Mouse (Mus musculus) heart, embryonic 10.5 days (tissue): ENCODE results near the gene Zfp709. TPM values are rescaled to one million over a fixed set of nuclear protein-coding genes. Genes with fewer than 3 reads are reported as not detected.
"Not testable (repeated sequence)": the region's sequence is repeated elsewhere in the genome, so short reads cannot be mapped to it uniquely, and the experiment has no call there.

Experiments used
- DNase-seq: peaks from one replicate; pipeline ENCODE4 v3.0.0-alpha.2; 2017; ENCODE audit warnings: low spot score
- H3K27ac ChIP-seq: fragments of 300-500 bp; sonication (generic); 2 replicates; pipeline ENCODE4 v1.5.1; 2016; ENCODE audit warnings: mild to moderate bottlenecking
- H3K27me3 ChIP-seq: fragments of 300-500 bp; sonication (generic); 2 replicates; pipeline ENCODE4 v1.6.1; 2016; ENCODE audit warnings: mild to moderate bottlenecking; ENCODE audit not compliant: poor library complexity, insufficient read depth, severe bottlenecking
- H3K36me3 ChIP-seq: fragments of 300-500 bp; sonication (generic); 2 replicates; pipeline ENCODE4 v1.6.1; 2016; ENCODE audit warnings: mild to moderate bottlenecking, moderate library complexity
- H3K4me1 ChIP-seq: fragments of 300-500 bp; sonication (generic); 2 replicates; pipeline ENCODE4 v1.6.1; 2016; ENCODE audit warnings: mild to moderate bottlenecking
- H3K4me3 ChIP-seq: fragments of 300-500 bp; sonication (generic); 2 replicates; pipeline ENCODE4 v1.5.1; 2016; ENCODE audit warnings: mild to moderate bottlenecking, moderate library complexity
- H3K9me3 ChIP-seq: fragments of 300-500 bp; sonication (generic); 2 replicates; pipeline ENCODE4 v1.6.1; 2016; ENCODE audit warnings: mild to moderate bottlenecking, moderate library complexity
- WGBS: fragments of 180-500 bp; shearing (Covaris S2); methylation state at CpG from one replicate; pipeline ENCODE4 v1.1.7; 2016; 5-methylcytosine and 5-hydroxymethylcytosine counted together
- polyA plus RNA-seq: library from polyadenylated mRNA; unstranded; fragments of >200 nt; fragmentation: Nextera tagmentation; extraction: Ambion mirVana; gene quantifications from 2 replicates; pipeline ENCODE4 v1.2.1, GENCODE M21; 2016

Zfp709 gene
- polyA plus RNA-seq, 1 experiment from 2014 or later = 5.1 TPM

GRCm38 (mm10) chr8:71900666-71901065 lies 18.8 kb downstream of the Zfp709 start:
- H3K9me3 ChIP-seq, H3K36me3 ChIP-seq, H3K4me1 ChIP-seq, DNase-seq, H3K27me3 ChIP-seq, H3K27ac ChIP-seq, H3K4me3 ChIP-seq: not testable (repeated sequence)
- WGBS = 35% methylated on average over 11 of the region's 11 CpGs

- H3K27me3 ChIP-seq, H3K36me3 ChIP-seq, H3K4me1 ChIP-seq, H3K4me3 ChIP-seq, H3K27ac ChIP-seq, DNase-seq, H3K9me3 ChIP-seq: not testable (repeated sequence)
- WGBS = 78% methylated on average over 1 of the region's 1 CpGs
Measured at GRCm38 (mm10) chr8:71903084-71903483, 21.3 kb downstream of the Zfp709 start.

GRCm38 (mm10) chr8:71906809-71907208 lies 25.0 kb downstream of the Zfp709 start:
- 97% methylated on average over 1 of the region's 1 CpGs for WGBS
- H3K9me3 ChIP-seq = no peaks in the 10 kb centered on the region; the same call in 1 of the 2 replicates
- no peak overlapping the region for H3K4me3 ChIP-seq
- no peak overlapping the region for H3K27ac ChIP-seq
- H3K36me3 ChIP-seq = no peaks in the 10 kb centered on the region
- H3K27me3 ChIP-seq = no peaks in the 10 kb centered on the region
- no peak for DNase-seq
- H3K4me1 ChIP-seq = no peaks in the 10 kb centered on the region

DNA sequence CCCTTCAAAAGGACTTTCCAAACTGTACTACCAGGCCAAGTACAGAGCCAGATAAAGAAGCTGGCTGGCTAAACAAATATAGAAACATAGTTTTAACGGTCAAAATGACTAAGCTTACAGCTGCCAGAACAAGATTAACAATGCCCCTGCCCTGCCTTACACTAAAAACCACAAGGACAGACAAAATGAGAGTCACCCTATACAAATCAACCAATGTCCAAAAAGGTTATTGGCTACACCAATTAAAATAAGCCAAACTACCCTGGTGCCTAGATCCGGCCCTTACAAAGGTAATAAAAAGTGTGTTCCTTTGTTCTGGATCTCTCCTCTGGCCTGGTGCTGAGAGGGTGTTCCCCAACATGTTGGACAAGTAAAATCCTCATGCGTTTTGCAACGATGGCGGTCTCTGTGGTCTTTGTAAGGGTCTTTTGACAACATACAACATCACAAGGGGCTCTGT lies 26.0 kb downstream of the Zfp709 start:
- Histone ChIP-seq H3K27ac (peak overlapping the region; percentile 99; the same call in 1 of the 2 replicates), H3K4me3 (peak overlapping the region; percentile 90), H3K36me3 (no peaks in the 10 kb centered on the region), H3K9me3 (no peaks in the 10 kb centered on the region; the same call in 1 of the 2 replicates), H3K27me3 (no peaks in the 10 kb centered on the region), H3K4me1 (no peaks in the 10 kb centered on the region)
- WGBS = 96% methylated on average over 5 of the region's 5 CpGs
- no peak for DNase-seq

DNA sequence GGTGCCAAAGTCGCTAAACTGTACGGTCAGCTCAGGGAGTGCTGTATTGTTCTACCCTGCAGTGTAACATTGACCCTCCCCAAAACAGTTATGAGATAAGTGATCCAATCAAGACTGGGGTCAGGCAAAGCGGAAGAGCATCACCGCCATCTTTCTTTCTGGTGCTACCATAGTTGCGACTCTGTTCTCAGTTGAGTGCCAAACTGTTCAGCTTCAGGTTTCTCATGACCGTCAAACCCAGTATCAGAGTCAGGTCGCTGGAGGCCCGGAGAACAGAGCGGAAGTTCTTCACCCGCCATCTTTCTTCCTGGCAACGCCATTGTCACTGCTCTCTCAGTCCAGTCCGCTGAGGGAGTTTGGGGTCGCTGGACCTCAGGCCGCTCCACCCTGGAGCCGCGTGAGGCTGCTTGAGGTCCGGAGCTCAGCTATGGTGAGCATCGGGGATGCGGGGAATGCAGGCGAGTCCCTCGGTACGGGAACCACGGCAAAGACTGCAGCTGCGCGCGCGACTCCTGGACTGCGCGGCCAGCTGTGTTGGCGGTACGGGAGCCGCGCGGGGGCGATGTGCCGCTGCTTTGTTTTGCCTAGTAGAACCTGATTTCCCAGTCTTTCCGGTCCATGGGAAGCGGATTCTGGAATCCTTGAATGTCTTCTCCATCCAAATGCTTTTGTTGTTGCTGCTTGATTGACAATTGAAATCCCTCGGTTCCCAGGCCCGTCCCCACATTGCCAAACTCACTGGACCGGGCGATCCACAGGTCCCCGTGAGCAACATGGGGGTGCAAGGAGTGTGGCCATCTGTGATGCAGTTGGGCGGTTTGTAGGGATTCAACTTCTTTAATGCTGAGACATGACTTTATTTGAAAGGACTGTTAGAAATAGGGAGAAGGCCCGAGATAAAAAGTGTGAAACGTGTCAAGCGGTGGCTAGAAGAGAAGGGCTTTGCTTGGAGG lies 26.8 kb downstream of the Zfp709 start, which contains the start of the genes Zfp882 and Zfp617:
TSS of gene Zfp882 (plus strand) at position 300 of the 953 bp plus-strand sequence.
TSS of gene Zfp617 (plus strand) at position 327 of the 953 bp plus-strand sequence.
- peak within 1 kb of the TSS; percentile 90 for H3K4me3 ChIP-seq
- no peaks in the 10 kb centered on the region for H3K27me3 ChIP-seq
- peak within 1 kb of the TSS; percentile 99 for H3K27ac ChIP-seq
- peaks cover 2% of the 10 kb centered on the region; the same call in 1 of the 2 replicates for H3K36me3 ChIP-seq
- no peaks in the 10 kb centered on the region; the same call in 1 of the 2 replicates for H3K9me3 ChIP-seq
- peak; percentile 93 for DNase-seq
- no peaks in the 10 kb centered on the region for H3K4me1 ChIP-seq
- WGBS = 7% methylated on average over 47 of the region's 47 CpGs

- WGBS = 85% methylated on average over 2 of the region's 2 CpGs
- H3K4me3 ChIP-seq = no peak overlapping the region
- H3K36me3 ChIP-seq = peaks cover 28% of the 10 kb centered on the region
- DNase-seq = no peak
- no peaks in the 10 kb centered on the region for H3K4me1 ChIP-seq
- H3K9me3 ChIP-seq = no peaks in the 10 kb centered on the region; the same call in 1 of the 2 replicates
- H3K27ac ChIP-seq = no peak overlapping the region
- no peaks in the 10 kb centered on the region for H3K27me3 ChIP-seq
Measured at GRCm38 (mm10) chr8:71912286-71912685, 30.5 kb downstream of the Zfp709 start.

GRCm38 (mm10) chr8:71922567-71923401 lies 41.0 kb downstream of the Zfp709 start:
- H3K27me3 ChIP-seq = no peaks in the 10 kb centered on the region
- DNase-seq = peak; percentile 98
- no peaks in the 10 kb centered on the region for H3K9me3 ChIP-seq
- peak overlapping the region; percentile 96 for H3K27ac ChIP-seq
- H3K36me3 ChIP-seq = peaks cover 15% of the 10 kb centered on the region; the same call in 1 of the 2 replicates
- H3K4me3 ChIP-seq = peak overlapping the region; percentile 73
- H3K4me1 ChIP-seq = peaks cover 5% of the 10 kb centered on the region; the same call in 1 of the 2 replicates
- WGBS = under 1% methylated on average over 57 of the region's 57 CpGs

DNA sequence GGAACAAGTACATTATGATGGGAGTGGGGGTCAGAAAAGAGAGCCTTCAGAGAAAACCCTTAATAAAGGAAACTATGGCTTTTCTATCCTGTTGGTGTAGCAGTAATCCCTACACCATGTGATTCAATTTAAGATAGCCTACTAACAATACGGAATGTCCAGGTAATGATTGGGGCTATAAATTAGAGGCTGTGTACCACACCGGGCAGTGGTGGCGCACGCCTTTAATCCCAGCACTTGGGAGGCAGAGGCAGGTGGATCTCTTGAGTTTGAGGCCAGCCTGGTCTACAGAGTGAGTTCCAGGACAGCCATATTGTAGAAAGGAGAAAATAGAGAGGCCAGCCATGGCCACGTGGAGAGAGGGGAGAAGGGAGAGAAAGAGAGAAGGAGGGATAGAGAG lies 44.0 kb downstream of the Zfp709 start:
- 93% methylated on average over 5 of the region's 5 CpGs for WGBS

DNA sequence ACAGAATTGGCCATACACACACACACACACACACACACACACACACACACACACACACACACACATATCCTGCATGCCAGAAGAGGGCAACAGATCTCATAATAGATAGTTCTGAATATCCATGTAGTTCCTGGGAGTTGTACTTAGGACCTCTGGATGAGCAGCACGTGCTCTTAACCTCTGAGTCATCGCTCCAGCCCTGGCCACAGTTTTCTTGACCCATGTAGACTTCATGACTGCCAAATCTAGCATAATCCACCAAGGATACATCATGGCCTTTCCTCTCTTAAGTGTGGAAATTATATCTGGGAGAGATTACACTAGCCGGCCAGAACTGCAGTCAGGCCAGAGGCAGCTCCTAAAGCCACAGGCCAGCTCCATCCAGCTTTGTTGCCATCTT lies 44.7 kb downstream of the Zfp709 start:
- Histone ChIP-seq H3K36me3 (peaks cover 53% of the 10 kb centered on the region), H3K9me3 (no peaks in the 10 kb centered on the region), H3K4me3 (no peak overlapping the region), H3K27me3 (no peaks in the 10 kb centered on the region), H3K4me1 (peaks cover 5% of the 10 kb centered on the region; the same call in 1 of the 2 replicates), H3K27ac (no peak overlapping the region)
- DNase-seq = no peak
- 98% methylated on average over 3 of the region's 3 CpGs for WGBS

More for the DNA sequence above, 44.0 kb downstream of the Zfp709 start:
- peaks cover 45% of the 10 kb centered on the region for H3K36me3 ChIP-seq
- H3K27ac ChIP-seq = no peak overlapping the region
- H3K9me3 ChIP-seq = no peaks in the 10 kb centered on the region
- H3K4me3 ChIP-seq = no peak overlapping the region
- H3K4me1 ChIP-seq = peaks cover 5% of the 10 kb centered on the region; the same call in 1 of the 2 replicates
- no peaks in the 10 kb centered on the region for H3K27me3 ChIP-seq
- DNase-seq = no peak

DNA sequence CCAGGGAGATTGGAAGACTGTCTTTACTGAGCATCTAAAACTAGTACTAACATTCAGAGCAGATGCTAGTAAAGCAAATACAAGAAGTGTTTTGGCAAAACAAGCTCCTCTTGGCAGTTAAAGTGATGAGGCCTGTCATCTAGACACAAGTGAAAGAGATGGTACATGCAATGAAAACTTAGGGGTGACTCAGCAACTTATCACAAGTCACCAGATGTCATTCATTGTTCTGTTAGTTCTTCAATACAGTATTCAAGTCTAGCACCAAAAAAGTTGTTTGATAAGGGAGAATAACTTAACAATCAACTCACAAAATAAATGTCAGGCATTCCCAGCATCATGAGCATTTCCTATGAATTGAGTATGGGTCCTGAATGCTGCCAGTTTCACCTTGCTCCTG lies 46.0 kb downstream of the Zfp709 start:
- H3K27me3 ChIP-seq = no peaks in the 10 kb centered on the region

GRCm38 (mm10) chr8:71938037-71938436 lies 56.2 kb downstream of the Zfp709 start:
- H3K9me3 ChIP-seq, DNase-seq, H3K27me3 ChIP-seq, H3K4me1 ChIP-seq, H3K27ac ChIP-seq, H3K4me3 ChIP-seq: not testable (repeated sequence)
- peaks cover 13% of the 10 kb centered on the region for H3K36me3 ChIP-seq
- WGBS = 81% methylated on average over 2 of the region's 2 CpGs

More for the DNA sequence above, 46.0 kb downstream of the Zfp709 start:
- H3K9me3 ChIP-seq = no peaks in the 10 kb centered on the region
- H3K4me3 ChIP-seq = no peak overlapping the region
- DNase-seq = no peak
- peaks cover 57% of the 10 kb centered on the region for H3K36me3 ChIP-seq
- peaks cover 5% of the 10 kb centered on the region; the same call in 1 of the 2 replicates for H3K4me1 ChIP-seq
- H3K27ac ChIP-seq = no peak overlapping the region

DNA sequence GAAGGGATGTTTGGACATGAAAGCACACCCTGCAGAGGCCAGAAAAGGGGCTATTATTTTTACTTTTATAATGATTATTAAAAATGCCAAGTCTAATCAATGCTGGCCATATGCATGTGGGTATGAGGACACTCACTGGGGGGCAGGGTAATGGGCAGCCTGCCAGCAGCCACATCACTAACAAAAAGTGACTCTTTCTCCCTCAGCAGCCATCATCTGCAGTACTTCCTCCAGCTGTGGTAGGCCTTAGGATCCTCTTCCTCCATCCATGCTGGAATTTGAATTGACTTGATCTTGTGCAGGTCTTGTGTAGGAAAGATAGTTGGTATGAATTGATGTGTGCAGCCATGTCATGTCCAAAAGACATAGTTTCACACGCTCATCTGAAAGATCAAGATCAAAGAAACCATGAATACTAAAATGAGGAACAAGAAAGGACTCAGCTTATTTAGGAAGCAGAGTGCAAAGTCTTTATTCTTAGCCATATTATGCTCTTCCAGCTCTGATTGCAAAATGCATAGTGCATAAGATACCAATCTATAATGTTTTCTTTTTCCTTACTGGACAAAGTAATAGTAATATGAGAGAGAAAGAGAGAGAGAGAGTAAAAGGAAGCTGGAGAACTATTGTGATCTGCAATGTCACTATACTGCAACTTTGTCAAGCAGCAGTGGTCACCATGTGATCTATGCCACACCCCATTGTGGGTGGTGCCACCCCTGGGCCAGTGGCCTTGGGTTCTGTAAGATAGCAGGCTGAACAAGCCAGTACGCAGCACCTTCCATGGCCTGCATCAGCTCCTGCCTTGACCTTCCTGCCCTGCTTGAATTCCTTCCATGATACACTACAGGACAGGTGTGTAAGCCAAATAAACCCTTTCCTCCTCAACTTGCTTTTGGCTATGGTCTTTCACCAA lies 58.7 kb downstream of the Zfp709 start:
- 67% methylated on average over 2 of the region's 2 CpGs for WGBS
- H3K36me3 ChIP-seq = no peaks in the 10 kb centered on the region
- no peaks in the 10 kb centered on the region for H3K4me1 ChIP-seq
- no peaks in the 10 kb centered on the region for H3K9me3 ChIP-seq
- no peak overlapping the region for H3K4me3 ChIP-seq
- no peaks in the 10 kb centered on the region for H3K27me3 ChIP-seq
- no peak overlapping the region for H3K27ac ChIP-seq
- no peak for DNase-seq
